Mouse (Mus musculus) midbrain, embryonic 16.5 days (tissue): ENCODE measurements around the gene Stambpl1. TPM values are rescaled to one million over a fixed set of nuclear protein-coding genes. Genes with fewer than 3 reads are reported as not detected.

Source experiments
- ATAC-seq: fragments of 200-750 bp; cut with Nextera tagmentation; 2 replicates; pipeline ENCODE4 v1.8.0; 2017; ENCODE audit warnings: moderate TSS enrichment
- H3K27ac ChIP-seq: fragments of 300-500 bp; sonication (generic); 2 replicates; pipeline ENCODE4 v1.5.1; 2014; ENCODE audit warnings: mild to moderate bottlenecking, low read length, mixed read lengths
- H3K27me3 ChIP-seq: fragments of 300-500 bp; sonication (generic); 2 replicates; pipeline ENCODE4 v1.6.1; 2014; ENCODE audit warnings: low read depth, low read length, mixed read lengths; ENCODE audit not compliant: control insufficient read depth, insufficient read depth
- H3K36me3 ChIP-seq: fragments of 300-500 bp; sonication (generic); 2 replicates; pipeline ENCODE4 v1.6.1; 2014; ENCODE audit warnings: mild to moderate bottlenecking, low read length, moderate library complexity, mixed read lengths; ENCODE audit not compliant: control insufficient read depth, insufficient read depth
- H3K4me1 ChIP-seq: fragments of 300-500 bp; sonication (generic); 2 replicates; pipeline ENCODE4 v1.6.1; 2014; ENCODE audit warnings: mild to moderate bottlenecking, low read length, mixed read lengths; ENCODE audit not compliant: control insufficient read depth, insufficient read depth
- H3K4me2 ChIP-seq: fragments of 300-500 bp; sonication (generic); 2 replicates; pipeline ENCODE4 v1.6.1; 2014; ENCODE audit warnings: mild to moderate bottlenecking, low read length, mixed read lengths
- H3K4me3 ChIP-seq: fragments of 300-500 bp; sonication (generic); 2 replicates; pipeline ENCODE4 v1.5.1; 2014; ENCODE audit warnings: low read depth, mild to moderate bottlenecking, low read length, moderate library complexity, mixed read lengths
- H3K9ac ChIP-seq: fragments of 300-500 bp; sonication (generic); 2 replicates; pipeline ENCODE4 v1.6.1; 2014; ENCODE audit warnings: low read depth, low read length, mixed read lengths
- H3K9me3 ChIP-seq: fragments of 300-500 bp; sonication (generic); replicated peaks from 2 replicates; pipeline ENCODE4 v1.6.1; 2014; ENCODE audit warnings: mild to moderate bottlenecking, low read length, mixed read lengths; ENCODE audit not compliant: control insufficient read depth, poor library complexity, severe bottlenecking
- WGBS: fragments of 180-500 bp; shearing (Covaris S2); extraction: QIAGEN DNeasy Blood & Tissue Kit; methylation state at CpG from one replicate; pipeline ENCODE4 v1.1.7; 2014; 5-methylcytosine and 5-hydroxymethylcytosine counted together
- polyA plus RNA-seq: library from polyadenylated mRNA; unstranded; fragments of >200 nt; fragmentation: Nextera tagmentation; extraction: Ambion mirVana; gene quantifications from 2 replicates; pipeline ENCODE4 v1.2.1, GENCODE M21; 2015

Stambpl1 gene
- 21.0 and 22.8 TPM in 2 replicates for polyA plus RNA-seq

- peak; percentile 89 for ATAC-seq
- under 1% methylated on average over 62 of the region's 62 CpGs for WGBS
Measured at GRCm38 (mm10) chr19:34192008-34192963, at the start of gene Stambpl1. Stambpl1 (plus strand) TSS chr19:34192229.

GRCm38 (mm10) chr19:34148421-34148820 lies 43.6 kb upstream of the Stambpl1 start:
- 88% methylated on average over 4 of the region's 4 CpGs for WGBS

More at GRCm38 (mm10) chr19:34192008-34192963, at the start of gene Stambpl1:
- no peaks in the 10 kb centered on the region for H3K9me3 ChIP-seq
- peaks cover 6% of the 10 kb centered on the region; the same call in 1 of the 2 replicates for H3K4me1 ChIP-seq
- H3K27ac ChIP-seq, result peak within 1 kb of the TSS; percentile 87
- H3K4me3 ChIP-seq, result peak within 1 kb of the TSS; percentile 68
- no peaks in the 10 kb centered on the region for H3K36me3 ChIP-seq
- peaks cover 2% of the 10 kb centered on the region; the same call in 1 of the 2 replicates for H3K27me3 ChIP-seq
- H3K9ac ChIP-seq, result peak within 1 kb of the TSS; percentile 86
- H3K4me2 ChIP-seq, result peak within 1 kb of the TSS; percentile 64

GRCm38 (mm10) chr19:34151909-34152308 lies 40.1 kb upstream of the Stambpl1 start:
- Histone ChIP-seq H3K36me3 (no peaks in the 10 kb centered on the region), H3K4me1 (no peaks in the 10 kb centered on the region), H3K9me3 (no peaks in the 10 kb centered on the region), H3K27ac (no peak overlapping the region), H3K4me2 (no peak overlapping the region), H3K4me3 (no peak overlapping the region), H3K27me3 (no peaks in the 10 kb centered on the region), H3K9ac (no peak overlapping the region)
- ATAC-seq, result no peak
- WGBS, result 96% methylated on average over 1 of the region's 1 CpGs

More at GRCm38 (mm10) chr19:34148421-34148820, 43.6 kb upstream of the Stambpl1 start:
- Histone ChIP-seq H3K36me3 (no peaks in the 10 kb centered on the region), H3K9ac (no peak overlapping the region), H3K27me3 (no peaks in the 10 kb centered on the region), H3K4me3 (no peak overlapping the region), H3K4me2 (no peak overlapping the region), H3K4me1 (no peaks in the 10 kb centered on the region), H3K27ac (no peak overlapping the region), H3K9me3 (no peaks in the 10 kb centered on the region)
- ATAC-seq, result no peak

GRCm38 (mm10) chr19:34153263-34154144 lies 38.5 kb upstream of the Stambpl1 start:
- 82% methylated on average over 6 of the region's 6 CpGs for WGBS
- ATAC-seq, result no peak

GRCm38 (mm10) chr19:34162693-34163092 lies 29.3 kb upstream of the Stambpl1 start:
- no peaks in the 10 kb centered on the region for H3K36me3 ChIP-seq
- no peaks in the 10 kb centered on the region for H3K9me3 ChIP-seq
- ATAC-seq, result no peak
- H3K27me3 ChIP-seq, result no peaks in the 10 kb centered on the region
- no peak overlapping the region for H3K9ac ChIP-seq
- H3K4me1 ChIP-seq, result no peaks in the 10 kb centered on the region
- H3K27ac ChIP-seq, result no peak overlapping the region
- WGBS, result 94% methylated on average over 5 of the region's 5 CpGs
- no peak overlapping the region for H3K4me2 ChIP-seq
- no peak overlapping the region for H3K4me3 ChIP-seq

More at GRCm38 (mm10) chr19:34153263-34154144, 38.5 kb upstream of the Stambpl1 start:
- H3K9ac ChIP-seq, result no peak overlapping the region
- no peaks in the 10 kb centered on the region for H3K27me3 ChIP-seq
- no peaks in the 10 kb centered on the region for H3K4me1 ChIP-seq
- H3K4me2 ChIP-seq, result no peak overlapping the region
- H3K36me3 ChIP-seq, result no peaks in the 10 kb centered on the region
- H3K9me3 ChIP-seq, result no peaks in the 10 kb centered on the region
- H3K27ac ChIP-seq, result no peak overlapping the region
- H3K4me3 ChIP-seq, result no peak overlapping the region

- ATAC-seq, result no peak
- H3K4me2 ChIP-seq, result no peak within 1 kb of the TSS
- no peaks in the 10 kb centered on the region for H3K36me3 ChIP-seq
- H3K4me3 ChIP-seq, result no peak within 1 kb of the TSS
- no peaks in the 10 kb centered on the region for H3K9me3 ChIP-seq
- no peaks in the 10 kb centered on the region for H3K27me3 ChIP-seq
- no peaks in the 10 kb centered on the region for H3K4me1 ChIP-seq
- WGBS, result 80% methylated on average over 5 of the region's 5 CpGs
- no peak within 1 kb of the TSS for H3K27ac ChIP-seq
- H3K9ac ChIP-seq, result no peak within 1 kb of the TSS
Measured at GRCm38 (mm10) chr19:34165891-34166290, 26.1 kb upstream of the Stambpl1 start, which contains the start of gene Ankrd22. Ankrd22 (minus strand) TSS chr19:34166053.

- H3K4me3 ChIP-seq, result no peak overlapping the region
- H3K9ac ChIP-seq, result no peak overlapping the region
- no peaks in the 10 kb centered on the region for H3K4me1 ChIP-seq
- no peaks in the 10 kb centered on the region for H3K9me3 ChIP-seq
- H3K27me3 ChIP-seq, result no peaks in the 10 kb centered on the region
- H3K27ac ChIP-seq, result no peak overlapping the region
- H3K4me2 ChIP-seq, result no peak overlapping the region
- WGBS, result 60% methylated on average over 4 of the region's 4 CpGs
- no peaks in the 10 kb centered on the region for H3K36me3 ChIP-seq
- no peak for ATAC-seq
Measured at GRCm38 (mm10) chr19:34166386-34166785, 25.6 kb upstream of the Stambpl1 start.

- H3K27me3 ChIP-seq, result no peaks in the 10 kb centered on the region
- no peaks in the 10 kb centered on the region for H3K36me3 ChIP-seq
- H3K9me3 ChIP-seq, result no peaks in the 10 kb centered on the region
- 20% methylated on average over 7 of the region's 7 CpGs for WGBS
- no peak for ATAC-seq
- no peak overlapping the region for H3K9ac ChIP-seq
- no peaks in the 10 kb centered on the region for H3K4me1 ChIP-seq
- no peak overlapping the region for H3K4me2 ChIP-seq
- no peak overlapping the region for H3K27ac ChIP-seq
- no peak overlapping the region for H3K4me3 ChIP-seq
Measured at GRCm38 (mm10) chr19:34167896-34168661, 23.9 kb upstream of the Stambpl1 start.
